Mouse (Mus musculus) ES-Bruce4 (cell line): ENCODE data around the gene Nmnat1. TPM values are rescaled to one million over a fixed set of nuclear protein-coding genes. Genes with fewer than 3 reads are reported as not detected.

Experiments
- H3K27ac ChIP-seq: 2 replicates; pipeline ENCODE4 v1.5.1; 2012; ENCODE audit warnings: low read length, inconsistent platforms; ENCODE audit not compliant: insufficient read depth
- H3K27me3 ChIP-seq: 2 replicates; pipeline ENCODE4 v1.6.1; 2012; ENCODE audit warnings: mild to moderate bottlenecking, low read length, inconsistent platforms; ENCODE audit not compliant: control insufficient read depth, poor library complexity, insufficient read depth, severe bottlenecking
- H3K36me3 ChIP-seq: 2 replicates; pipeline ENCODE4 v1.6.1; 2012; ENCODE audit warnings: inconsistent platforms, mild to moderate bottlenecking, low read length, moderate library complexity; ENCODE audit not compliant: control insufficient read depth, poor library complexity, insufficient read depth, severe bottlenecking
- H3K4me1 ChIP-seq: one replicate; pipeline ENCODE4 v1.8.1; 2011; ENCODE audit warnings: low read length; ENCODE audit not compliant: control insufficient read depth, insufficient read depth
- H3K4me3 ChIP-seq: 2 replicates; pipeline ENCODE4 v1.5.1; 2011; ENCODE audit warnings: low read depth, mild to moderate bottlenecking, low read length
- H3K9ac ChIP-seq: 2 replicates; pipeline ENCODE4 v1.6.1; 2012; ENCODE audit warnings: low read depth, mild to moderate bottlenecking, inconsistent platforms; ENCODE audit not compliant: poor library complexity, severe bottlenecking
- H3K9me3 ChIP-seq: replicated peaks from 2 replicates; pipeline ENCODE4 v1.6.1; 2012; ENCODE audit warnings: mild to moderate bottlenecking, low read length, inconsistent platforms; ENCODE audit not compliant: control insufficient read depth, poor library complexity, insufficient read depth, severe bottlenecking
- CTCF ChIP-seq: IDR thresholded peaks from one replicate; pipeline ENCODE4 v1.8.1; 2011; ENCODE audit warnings: low read depth, low read length
- EP300 ChIP-seq: IDR thresholded peaks from 2 replicates; pipeline ENCODE4 v1.6.1; 2011; ENCODE audit warnings: low read depth, low read length; ENCODE audit not compliant: insufficient read depth
- POLR2A ChIP-seq: IDR thresholded peaks from one replicate; pipeline ENCODE4 v1.8.1; 2011; ENCODE audit warnings: low read length; ENCODE audit not compliant: insufficient read depth
- polyA plus RNA-seq: library from polyadenylated mRNA; stranded (reverse); fragments of >200 nt; gene quantifications from 2 replicates; pipeline ENCODE4 v1.2.4, GENCODE M21; 2011; ENCODE audit warnings: low read depth; ENCODE audit not compliant: missing spikeins, insufficient read depth, insufficient read length

Nmnat1 gene
- polyA plus RNA-seq, 1 experiment: 9.7 TPM

DNA sequence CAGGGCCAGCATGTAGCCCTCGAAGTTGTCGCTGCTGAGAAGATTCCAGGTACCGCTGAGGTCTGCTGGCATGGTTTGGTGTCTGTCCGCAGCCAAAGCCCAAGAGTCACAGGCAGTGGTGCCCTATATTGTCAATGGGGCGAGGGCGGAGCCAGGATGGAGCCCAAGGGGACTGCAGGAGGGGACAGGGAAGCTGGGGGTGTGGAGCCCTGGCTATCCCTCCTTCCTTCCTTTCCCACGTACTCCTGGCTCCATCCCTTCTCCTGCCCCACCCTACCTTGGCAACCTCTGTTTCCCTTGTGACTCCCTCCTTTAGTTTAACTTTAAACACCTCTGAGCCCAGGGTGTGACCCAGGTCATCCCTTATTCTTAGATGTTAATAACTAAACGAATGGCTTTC is 30.1 kb downstream of the Nmnat1 start, which contains the start of gene Rbp7:
Rbp7 (minus strand) TSS at position 100 of the 400 bp plus-strand sequence.
- Histone ChIP-seq H3K9ac (no peak within 1 kb of the TSS), H3K27me3 (no peaks in the 10 kb centered on the region), H3K36me3 (no peaks in the 10 kb centered on the region), H3K9me3 (no peaks in the 10 kb centered on the region), H3K27ac (no peak within 1 kb of the TSS), H3K4me1 (no peaks in the 10 kb centered on the region), H3K4me3 (peak within 1 kb of the TSS; percentile 11; the same call in 1 of the 2 replicates)
- TF ChIP-seq POLR2A (no peak), CTCF (peak; percentile 35), EP300 (no peak)

DNA sequence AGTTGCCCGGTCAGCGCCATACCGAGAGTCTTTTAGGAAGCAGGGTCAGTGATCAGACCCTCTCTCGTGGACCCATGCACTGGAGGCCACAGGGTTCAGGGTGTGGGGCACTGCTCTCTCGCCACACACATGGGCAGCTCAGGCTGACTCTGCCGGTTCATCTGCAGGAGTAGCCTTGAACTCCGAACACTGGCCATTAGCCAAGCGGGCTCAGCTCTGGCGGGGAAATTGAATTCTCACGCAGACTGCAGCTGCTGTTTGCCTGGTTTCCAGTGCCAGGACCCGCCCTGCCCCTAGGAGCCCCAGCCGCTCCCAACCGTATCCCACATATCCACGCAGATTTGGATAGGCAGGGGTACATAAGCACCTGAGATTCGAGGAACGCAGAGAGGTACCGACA is 30.7 kb downstream of the Nmnat1 start:
- Histone ChIP-seq H3K27ac (no peak overlapping the region), H3K4me3 (peak overlapping the region; percentile 5; the same call in 1 of the 2 replicates), H3K9ac (no peak overlapping the region), H3K9me3 (no peaks in the 10 kb centered on the region), H3K27me3 (no peaks in the 10 kb centered on the region), H3K36me3 (no peaks in the 10 kb centered on the region), H3K4me1 (no peaks in the 10 kb centered on the region)
- TF ChIP-seq EP300 (no peak), POLR2A (no peak), CTCF (no peak)

DNA sequence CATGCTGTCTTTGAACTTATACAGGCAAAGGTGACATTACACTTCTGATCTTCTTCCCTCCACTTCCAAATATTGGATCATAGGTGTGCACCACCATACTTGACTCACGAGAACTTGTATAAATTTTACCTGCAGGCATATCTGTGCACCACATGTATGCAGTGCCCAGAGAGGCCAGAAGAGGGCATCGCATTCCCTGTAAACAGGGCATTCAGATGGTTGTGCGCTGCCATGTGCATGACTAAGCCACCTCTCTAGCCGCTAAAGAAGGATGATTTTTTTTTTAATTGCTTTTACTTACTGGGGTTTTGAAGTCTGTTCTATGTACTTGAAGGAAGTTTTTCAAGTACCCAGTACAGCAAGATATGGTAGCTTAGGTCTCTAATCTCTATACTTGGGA is 31.3 kb downstream of the Nmnat1 start:
- TF ChIP-seq EP300 (0 out of 2 replicates have a peak, but pooled peaks have one; percentile 25), POLR2A (no peak), CTCF (peak; percentile 85)
- no peak overlapping the region for H3K9ac ChIP-seq
- H3K9me3 ChIP-seq: no peaks in the 10 kb centered on the region
- H3K27me3 ChIP-seq: no peaks in the 10 kb centered on the region
- no peak overlapping the region for H3K27ac ChIP-seq
- H3K4me1 ChIP-seq: no peaks in the 10 kb centered on the region
- H3K36me3 ChIP-seq: no peaks in the 10 kb centered on the region
- H3K4me3 ChIP-seq: no peak overlapping the region

DNA sequence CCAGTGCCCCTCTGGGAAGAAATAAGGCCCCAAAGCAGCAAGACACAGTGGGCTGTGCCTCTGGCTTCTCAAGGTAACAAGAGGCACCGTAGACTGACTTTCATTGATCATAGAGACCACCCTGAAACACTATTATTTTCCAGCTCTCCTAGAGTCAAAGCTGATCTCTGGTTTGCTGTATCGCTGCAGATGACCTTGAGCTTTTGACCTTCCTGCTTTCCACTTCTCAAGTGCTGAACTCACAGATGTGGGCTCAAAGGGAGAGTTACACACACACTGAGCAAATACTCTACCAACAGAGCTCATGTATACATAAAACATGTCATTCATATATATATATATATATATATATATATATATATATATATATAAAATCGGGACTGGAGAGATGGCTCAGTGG is 34.4 kb downstream of the Nmnat1 start:
- TF ChIP-seq CTCF (no peak), EP300 (no peak), POLR2A (no peak)
- H3K36me3 ChIP-seq: no peaks in the 10 kb centered on the region
- H3K27ac ChIP-seq: no peak overlapping the region
- no peaks in the 10 kb centered on the region for H3K9me3 ChIP-seq
- no peaks in the 10 kb centered on the region for H3K27me3 ChIP-seq
- no peak overlapping the region for H3K9ac ChIP-seq
- no peaks in the 10 kb centered on the region for H3K4me1 ChIP-seq
- H3K4me3 ChIP-seq: no peak overlapping the region

DNA sequence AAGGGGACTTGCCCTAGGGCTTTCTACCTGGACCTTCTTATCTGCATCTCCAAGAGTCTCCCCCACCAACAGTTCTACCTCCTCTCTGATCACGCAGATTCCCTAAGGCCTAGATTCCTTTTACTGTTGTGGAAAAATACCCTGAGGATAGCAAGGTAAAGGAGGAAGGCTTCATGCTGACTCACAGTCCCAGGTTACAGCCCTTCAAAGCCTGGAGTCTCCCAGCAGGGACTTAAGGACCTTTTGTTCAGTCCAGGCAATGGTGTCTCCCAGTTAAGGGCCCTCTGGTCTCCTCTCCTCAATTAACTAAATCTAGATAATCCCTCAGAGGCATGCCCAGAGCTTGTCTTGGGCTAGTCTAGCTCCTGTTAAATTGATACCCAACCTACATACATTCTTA is 38.7 kb downstream of the Nmnat1 start:
- no peak overlapping the region for H3K4me3 ChIP-seq
- H3K9ac ChIP-seq: peak overlapping the region; percentile 1; the same call in 1 of the 2 replicates
- no peaks in the 10 kb centered on the region for H3K27me3 ChIP-seq
- no peaks in the 10 kb centered on the region for H3K4me1 ChIP-seq
- no peaks in the 10 kb centered on the region for H3K36me3 ChIP-seq
- TF ChIP-seq CTCF (no peak), EP300 (peak; percentile 84)
- peak overlapping the region; percentile 98 for H3K27ac ChIP-seq
- no peaks in the 10 kb centered on the region for H3K9me3 ChIP-seq

DNA sequence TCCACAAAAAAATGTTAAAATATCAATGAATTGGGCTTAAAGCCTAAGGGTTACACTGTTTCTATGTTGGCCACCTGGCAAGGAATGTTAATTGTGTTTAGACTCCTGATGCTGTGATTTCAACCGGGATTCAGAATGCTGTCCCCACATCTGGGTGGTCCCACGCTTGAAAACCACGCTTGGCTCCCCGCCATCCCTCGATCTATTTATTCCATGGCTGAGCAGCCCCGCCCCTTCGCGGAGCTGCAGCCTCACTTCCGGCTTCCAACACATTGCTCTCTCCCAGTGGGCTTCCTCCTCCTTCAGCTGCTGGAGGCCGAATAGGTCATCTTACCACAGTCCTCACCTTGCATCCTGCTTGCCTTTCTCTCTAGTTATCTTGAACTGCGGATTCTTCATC is 39.1 kb downstream of the Nmnat1 start:
- H3K9ac ChIP-seq: peak overlapping the region; percentile 8
- H3K27me3 ChIP-seq: no peaks in the 10 kb centered on the region
- peak overlapping the region; percentile 98 for H3K27ac ChIP-seq
- H3K9me3 ChIP-seq: no peaks in the 10 kb centered on the region
- peak; percentile 82 for TF ChIP-seq EP300
- no peak for TF ChIP-seq POLR2A
- H3K36me3 ChIP-seq: no peaks in the 10 kb centered on the region
- no peak overlapping the region for H3K4me3 ChIP-seq
- no peaks in the 10 kb centered on the region for H3K4me1 ChIP-seq
